ENCODE assay signal across 8 mouse cellular contexts in genomic region chr10:17722653-17723410, GRCm38 (mm10). TPM values are rescaled to one million over a fixed set of nuclear protein-coding genes. Genes with fewer than 3 reads are reported as not detected.
DNase-seq lines count a peak whose midpoint lies in the region; ATAC-seq lines count a peak whose summit lies in the region.

Gene Cited2 (plus strand): TSS chr10:17723218.

- H3K4me2 ChIP-seq in hindbrain, embryonic 11.5 days (replicated peaks; ENCODE audit: low read depth, low read length) = peak within 1 kb of the TSS; percentile 78

- peak; percentile 88 for ATAC-seq in hindbrain, embryonic 11.5 days (ENCODE audit: low FRiP score)

- WGBS in hindbrain, embryonic 11.5 days = under 1% methylated on average over 52 of the region's 55 CpGs

- H3K36me3 ChIP-seq in hindbrain, embryonic 11.5 days (ENCODE audit: control insufficient read depth, insufficient read depth, low read length) = no peaks in the 10 kb centered on the region

- no peaks in the 10 kb centered on the region for H3K27me3 ChIP-seq in hindbrain, embryonic 11.5 days (ENCODE audit: control insufficient read depth, insufficient read depth, low read length)

- peak; percentile 99 for DNase-seq in MN1 (ENCODE audit: low spot score)
- DNase-seq in cerebellum, adult 9-10 months = peak; percentile 98
- peak; percentile 90 to 99 for DNase-seq in frontal cortex, adult 2 months (ENCODE audit: extremely low spot score in 1 of 2, low spot score in 1 of 2)
- DNase-seq in hindbrain, embryonic 11.5 days (ENCODE audit: low spot score) = peak; percentile 95
- peak; percentile 100 for DNase-seq in layer of hippocampus, postnatal 10 days (ENCODE audit: low spot score in 2 of 2)
- DNase-seq in lung, postnatal 10 days = peak; percentile 97
- peak; percentile 99 for DNase-seq in ovary, postnatal 36 days (ENCODE audit: low spot score)
- DNase-seq in thymus, postnatal 25 days = peak; percentile 99

- peak within 1 kb of the TSS; percentile 97 for H3K9ac ChIP-seq in hindbrain, embryonic 11.5 days (ENCODE audit: low read depth, low read length)

- H3K4me1 ChIP-seq in hindbrain, embryonic 11.5 days (replicated peaks; ENCODE audit: control insufficient read depth, insufficient read depth, low read length) = no peaks in the 10 kb centered on the region; the same call in 1 of the 2 replicates

- H3K4me3 ChIP-seq in hindbrain, embryonic 11.5 days (ENCODE audit: low read depth, low read length) = peak within 1 kb of the TSS; percentile 98

- no peaks in the 10 kb centered on the region for H3K9me3 ChIP-seq in hindbrain, embryonic 11.5 days (ENCODE audit: control insufficient read depth, low read length)

- peak within 1 kb of the TSS; percentile 98 for H3K27ac ChIP-seq in hindbrain, embryonic 11.5 days (ENCODE audit: low read depth, low read length)

RNA-seq across cellular contexts. Expression of gene Cited2, which starts in this region (rescaled TPM):
- 75.0 and 91.6 TPM in 2 replicates for polyA plus RNA-seq in frontal cortex, adult 2 months (2012; rRNA removed)
- polyA plus RNA-seq in hindbrain, embryonic 11.5 days (2014; fragmentation: Nextera tagmentation; extraction: Ambion mirVana) = 109 and 121 TPM in 2 replicates
- total RNA-seq in layer of hippocampus, postnatal 10 days (2021) = 10 to 100 TPM; 27.5 to 37.9 TPM

Comparison
In these comparisons a context has a peak if more than half of its experiments do, and no peak if none do; other contexts are left out.
1. Peak in every context shown above with its lines: DNase-seq, ATAC-seq, H3K4me3 ChIP-seq and H3K27ac ChIP-seq.